Mouse (Mus musculus) midbrain, embryonic 11.5 days (tissue): Measurements from ENCODE around the gene Psmb1. TPM values are rescaled to one million over a fixed set of nuclear protein-coding genes. Genes with fewer than 3 reads are reported as not detected.
A peak's percentile ranks its signal among the peaks of the same experiment; 100 is the strongest.

Experiments used
- ATAC-seq: fragments of 200-750 bp; cut with Nextera tagmentation; 2 replicates; pipeline ENCODE4 v1.8.0; 2017; ENCODE audit warnings: moderate TSS enrichment, moderate library complexity; ENCODE audit not compliant: low FRiP score
- DNase-seq: peaks from one replicate; pipeline ENCODE4 v3.0.0; 2015; ENCODE audit warnings: low spot score; ENCODE audit errors: missing footprints
- H3K27ac ChIP-seq: fragments of 300-500 bp; sonication (generic); 2 replicates; pipeline ENCODE4 v1.5.1; 2014; ENCODE audit warnings: low read depth, low read length
- H3K27me3 ChIP-seq: fragments of 300-500 bp; sonication (generic); 2 replicates; pipeline ENCODE4 v1.6.1; 2014; ENCODE audit warnings: mild to moderate bottlenecking, low read length, moderate library complexity, mixed read lengths; ENCODE audit not compliant: control insufficient read depth, insufficient read depth
- H3K36me3 ChIP-seq: fragments of 300-500 bp; sonication (generic); 2 replicates; pipeline ENCODE4 v1.6.1; 2014; ENCODE audit warnings: mild to moderate bottlenecking, low read length, moderate library complexity, mixed read lengths; ENCODE audit not compliant: control insufficient read depth, insufficient read depth
- H3K4me1 ChIP-seq: fragments of 300-500 bp; sonication (generic); 2 replicates; pipeline ENCODE4 v1.6.1; 2014; ENCODE audit warnings: low read length; ENCODE audit not compliant: control insufficient read depth, insufficient read depth
- H3K4me2 ChIP-seq: fragments of 300-500 bp; sonication (generic); 2 replicates; pipeline ENCODE4 v1.6.1; 2014; ENCODE audit warnings: mild to moderate bottlenecking, moderate library complexity
- H3K4me3 ChIP-seq: fragments of 300-500 bp; sonication (generic); 2 replicates; pipeline ENCODE4 v1.5.1; 2014; ENCODE audit warnings: low read depth, low read length
- H3K9ac ChIP-seq: fragments of 300-500 bp; sonication (generic); 2 replicates; pipeline ENCODE4 v1.6.1; 2014; ENCODE audit warnings: low read length
- H3K9me3 ChIP-seq: fragments of 300-500 bp; sonication (generic); 2 replicates; pipeline ENCODE4 v1.6.1; 2016; ENCODE audit warnings: low read length; ENCODE audit not compliant: control insufficient read depth
- whole genome bisulfite sequencing: fragments of 180-500 bp; shearing (Covaris S2); extraction: QIAGEN DNeasy Blood & Tissue Kit; methylation state at CpG from one replicate; pipeline ENCODE4 v1.1.7; 2014; 5-methylcytosine and 5-hydroxymethylcytosine counted together
- polyA plus RNA-seq: library from polyadenylated mRNA; unstranded; fragments of >200 nt; fragmentation: Nextera tagmentation; extraction: Ambion mirVana; gene quantifications from 2 replicates; pipeline ENCODE4 v1.2.1, GENCODE M21; 2014

Gene Psmb1
- polyA plus RNA-seq, 1 experiment from 2014 or later: 278 TPM

DNA sequence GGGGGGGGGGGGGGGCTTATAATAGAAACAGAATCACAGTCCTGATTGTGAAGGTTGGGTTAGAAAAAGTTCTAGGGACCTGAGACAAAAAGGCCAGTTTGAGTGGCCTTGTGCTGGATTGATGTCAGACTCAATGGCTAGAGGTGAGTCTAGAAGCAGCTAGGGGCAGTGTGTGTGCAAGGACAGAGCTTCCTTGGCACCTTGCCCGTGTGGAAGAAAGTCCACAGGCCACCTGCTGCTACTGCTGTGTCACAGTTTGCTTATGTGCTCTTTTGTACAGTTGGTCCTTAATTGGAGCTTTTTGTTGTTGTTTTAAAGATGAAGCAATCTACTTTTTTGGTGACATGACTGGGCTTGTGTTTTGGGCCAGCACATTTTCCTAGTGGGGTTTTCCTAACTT is 69.6 kb downstream of the Psmb1 start:
- H3K27me3 ChIP-seq: no peaks in the 10 kb centered on the region
- ATAC-seq (no peak), DNase-seq (no peak)
- no peak overlapping the region for H3K4me3 ChIP-seq
- H3K9ac ChIP-seq: no peak overlapping the region
- peaks cover 23% of the 10 kb centered on the region; the same call in 1 of the 2 replicates for H3K36me3 ChIP-seq
- WGBS: 69% methylated on average over 1 of the region's 1 CpGs
- no peak overlapping the region for H3K27ac ChIP-seq
- no peak overlapping the region for H3K4me2 ChIP-seq
- H3K4me1 ChIP-seq: no peaks in the 10 kb centered on the region
- no peaks in the 10 kb centered on the region for H3K9me3 ChIP-seq

- no peak overlapping the region for H3K4me2 ChIP-seq
- no peaks in the 10 kb centered on the region for H3K9me3 ChIP-seq
- no peak overlapping the region for H3K9ac ChIP-seq
- no peak for DNase-seq
- no peak overlapping the region for H3K27ac ChIP-seq
- no peaks in the 10 kb centered on the region for H3K4me1 ChIP-seq
- ATAC-seq: no peak
- 84% methylated on average over 6 of the region's 6 CpGs for WGBS
- H3K4me3 ChIP-seq: no peak overlapping the region
- H3K27me3 ChIP-seq: no peaks in the 10 kb centered on the region
- H3K36me3 ChIP-seq: peaks cover 23% of the 10 kb centered on the region; the same call in 1 of the 2 replicates
Observed at GRCm38 (mm10) chr17:15429451-15429850, 70.1 kb downstream of the Psmb1 start.

DNA sequence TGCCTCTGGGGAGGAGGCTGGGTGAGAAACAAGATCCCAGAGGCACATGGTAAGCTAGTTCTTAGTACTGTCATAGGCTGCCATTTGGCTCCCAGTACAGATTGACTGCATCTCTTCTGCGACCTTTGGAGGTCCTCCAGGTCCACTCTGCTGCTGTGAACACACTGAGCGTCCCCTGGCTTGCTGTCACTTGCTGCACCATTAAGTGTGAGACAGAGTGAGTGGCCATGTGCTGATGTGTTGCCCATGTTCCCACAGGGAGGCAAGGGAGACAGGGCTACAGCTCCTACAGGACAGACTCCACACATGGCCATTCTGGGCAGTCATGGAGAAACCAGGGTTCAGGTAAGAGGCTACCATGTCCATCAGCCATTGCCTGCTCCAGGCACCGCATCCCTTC is 73.6 kb downstream of the Psmb1 start:
- Histone ChIP-seq H3K9me3 (no peaks in the 10 kb centered on the region), H3K4me3 (no peak overlapping the region), H3K27me3 (no peaks in the 10 kb centered on the region), H3K9ac (no peak overlapping the region), H3K27ac (no peak overlapping the region), H3K4me1 (no peaks in the 10 kb centered on the region), H3K4me2 (no peak overlapping the region), H3K36me3 (peaks cover 29% of the 10 kb centered on the region; the same call in 1 of the 2 replicates)
- peak; percentile 69 for DNase-seq
- no peak for ATAC-seq
- WGBS: 87% methylated on average over 3 of the region's 3 CpGs

Other genes starting within 250 kb of the Psmb1 start
- 61.4 and 68.6 TPM in 2 replicates for gene Dll1, start 122.9 kb downstream of the Psmb1 start, polyA plus RNA-seq
- 32.2 and 36.3 TPM in 2 replicates for gene Fam120b, start 103.5 kb downstream of the Psmb1 start, polyA plus RNA-seq
- 77.2 and 85.5 TPM in 2 replicates for gene Tbp, start 137 bp upstream of the Psmb1 start, polyA plus RNA-seq
- 65.8 and 71.9 TPM in 2 replicates for gene Pdcd2, start 27.6 kb upstream of the Psmb1 start, polyA plus RNA-seq
- gene Prdm9, start 64.6 kb upstream of the Psmb1 start, polyA plus RNA-seq: 0.66 and 2.0 TPM in 2 replicates
- 46.9 TPM in 2 replicates for gene Chd1, start 205.2 kb upstream of the Psmb1 start, polyA plus RNA-seq